Mouse (Mus musculus) kidney, adult 8-10 months (tissue): Measurements from ENCODE around the gene Rgs5.
A peak's percentile ranks its signal among the peaks of the same experiment; 100 is the strongest.

Experiments used
- DNase-seq, 2 experiments: peaks; one replicate each; pipeline ENCODE4 v3.0.0; 2022

The Rgs5 gene

GRCm38 (mm10) chr1:169730599-169731100 lies 75.3 kb downstream of the Rgs5 start:
- no peak for DNase-seq

- DNase-seq, result no peak
These were observed 80.8 kb downstream of the Rgs5 start for GRCm38 (mm10) chr1:169736139-169736538.

GRCm38 (mm10) chr1:169737231-169737630 lies 81.9 kb downstream of the Rgs5 start:
- peak in 1 of 2 experiments; percentile 4 for DNase-seq

GRCm38 (mm10) chr1:169741147-169741546 lies 85.8 kb downstream of the Rgs5 start:
- DNase-seq, result no peak
